Mouse (Mus musculus): ENCODE measurements at regions not wholly inside any gene's neighbourhood (a gene's known extent, or its start where the extent isn't known, plus 50 kb on each side); places are given as distances from the start of the nearest gene placed in this dataset.

- WGBS, result 69% methylated on average over 9 of the region's 9 CpGs
- no peak overlapping the region for H3K9ac ChIP-seq (ENCODE audit: low read length)
- H3K27me3 ChIP-seq (ENCODE audit: control insufficient read depth, insufficient read depth, low read length), result no peaks in the 10 kb centered on the region
- peaks cover 2% of the 10 kb centered on the region; the same call in 1 of the 2 replicates for H3K4me1 ChIP-seq (ENCODE audit: control insufficient read depth, insufficient read depth, low read length)
- H3K9me3 ChIP-seq (replicated peaks; ENCODE audit: control insufficient read depth, low read length), result no peaks in the 10 kb centered on the region
- H3K36me3 ChIP-seq (ENCODE audit: control insufficient read depth, insufficient read depth), result no peaks in the 10 kb centered on the region
- H3K4me3 ChIP-seq (ENCODE audit: low read length), result no peak overlapping the region
- H3K4me2 ChIP-seq (ENCODE audit: low read depth, low read length), result no peak overlapping the region
- H3K27ac ChIP-seq (ENCODE audit: low read length), result no peak overlapping the region
- no peak for ATAC-seq (replicated peaks; ENCODE audit: extremely low read depth, insufficient read depth, low FRiP score)
Measured at GRCm38 (mm10) chr11:65469762-65470741, 200.3 kb upstream of the Myocd start.

DNA sequence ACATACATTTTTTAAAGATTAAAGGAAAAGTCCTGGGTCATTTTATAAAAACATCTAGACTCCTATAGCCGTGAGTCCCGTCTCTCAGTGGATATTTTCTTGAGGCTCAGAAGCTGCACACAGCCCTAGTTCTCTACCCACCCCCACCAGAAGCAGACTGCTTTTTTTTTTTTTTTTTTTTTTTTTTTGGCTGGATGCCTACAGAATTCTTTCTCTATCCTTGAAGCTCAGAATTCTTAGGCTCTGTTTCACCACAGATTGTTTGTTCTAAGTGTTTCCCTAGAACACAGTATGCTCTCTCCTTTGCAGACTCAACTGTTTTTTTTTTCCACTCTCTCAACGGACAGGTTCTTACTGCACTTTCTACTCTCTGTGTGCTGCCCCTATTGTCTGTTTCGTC lies 191.3 kb upstream of the Myocd start:
- no peak overlapping the region; the same call in 1 of the 2 replicates for H3K27ac ChIP-seq (ENCODE audit: low read length)
- 39% methylated on average over 4 of the region's 4 CpGs for WGBS

DNA sequence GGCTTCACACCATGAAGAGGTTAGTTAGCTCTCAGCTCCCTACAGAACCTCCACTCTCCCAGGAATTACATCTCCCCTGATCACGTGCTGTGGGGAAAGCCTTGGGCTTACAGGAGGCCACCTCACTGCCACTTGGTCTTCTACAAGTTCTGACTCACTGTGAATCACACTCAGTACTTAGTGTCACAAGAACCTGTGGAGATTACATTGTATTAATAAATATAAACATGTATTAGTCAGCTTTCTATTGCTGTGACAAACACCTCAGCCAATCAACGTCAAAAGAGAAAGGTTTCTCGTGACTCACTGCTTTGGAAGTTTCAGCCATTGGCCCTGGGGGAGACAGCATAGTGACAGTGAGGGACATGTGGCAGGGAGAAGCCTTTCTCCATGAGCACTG lies 178.6 kb upstream of the Myocd start:
- Histone ChIP-seq H3K27me3 (ENCODE audit: control insufficient read depth, insufficient read depth, low read length) (no peaks in the 10 kb centered on the region), H3K4me2 (ENCODE audit: low read depth, low read length) (no peak overlapping the region), H3K4me3 (ENCODE audit: low read length) (no peak overlapping the region), H3K4me1 (ENCODE audit: control insufficient read depth, insufficient read depth, low read length) (no peaks in the 10 kb centered on the region), H3K36me3 (ENCODE audit: control insufficient read depth, insufficient read depth) (no peaks in the 10 kb centered on the region), H3K27ac (ENCODE audit: low read length) (no peak overlapping the region), H3K9me3 (replicated peaks; ENCODE audit: control insufficient read depth, low read length) (no peaks in the 10 kb centered on the region), H3K9ac (ENCODE audit: low read length) (no peak overlapping the region)
- ATAC-seq (replicated peaks; ENCODE audit: extremely low read depth, insufficient read depth, low FRiP score), result no peak
- 81% methylated on average over 3 of the region's 3 CpGs for WGBS

More for the DNA sequence above, 191.3 kb upstream of the Myocd start:
- no peak overlapping the region for H3K4me3 ChIP-seq (ENCODE audit: low read length)
- H3K9ac ChIP-seq (ENCODE audit: low read length), result no peak overlapping the region
- 0 out of 2 replicates have a peak, but pooled peaks cover 3% of the 10 kb centered on the region for H3K9me3 ChIP-seq (replicated peaks; ENCODE audit: control insufficient read depth, low read length)
- H3K4me1 ChIP-seq (ENCODE audit: control insufficient read depth, insufficient read depth, low read length), result peaks cover 7% of the 10 kb centered on the region
- H3K36me3 ChIP-seq (ENCODE audit: control insufficient read depth, insufficient read depth), result no peaks in the 10 kb centered on the region
- H3K4me2 ChIP-seq (ENCODE audit: low read depth, low read length), result no peak overlapping the region
- ATAC-seq (replicated peaks; ENCODE audit: extremely low read depth, insufficient read depth, low FRiP score), result no peak
- H3K27me3 ChIP-seq (ENCODE audit: control insufficient read depth, insufficient read depth, low read length), result no peaks in the 10 kb centered on the region

DNA sequence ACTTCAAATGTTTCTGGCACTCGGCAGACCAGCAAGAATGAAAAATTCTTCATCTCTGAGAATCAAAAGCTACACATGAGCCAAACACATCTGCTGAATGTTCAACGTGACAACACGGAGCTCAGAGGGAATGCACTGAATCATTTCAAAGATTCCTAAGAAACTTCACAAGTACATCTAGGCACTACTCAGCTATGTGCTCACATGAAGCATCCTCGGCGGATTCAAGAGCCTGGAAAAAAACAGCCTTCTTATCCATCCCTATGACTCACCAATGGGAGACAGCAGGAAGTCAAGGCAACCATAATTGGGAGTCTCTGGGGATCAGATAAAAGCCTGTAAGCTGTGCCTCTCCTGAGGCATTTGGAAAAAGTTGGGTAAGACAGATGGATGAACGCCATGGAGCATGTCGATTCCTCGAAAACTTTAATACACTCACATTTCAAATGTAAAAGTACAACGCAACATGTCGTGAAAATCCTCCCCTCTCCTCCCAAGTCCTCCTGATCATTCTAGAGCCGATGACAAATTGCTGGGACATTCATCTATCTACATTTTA lies 173.8 kb upstream of the Myocd start:
- 75% methylated on average over 11 of the region's 11 CpGs for WGBS
- no peak for ATAC-seq (replicated peaks; ENCODE audit: extremely low read depth, insufficient read depth, low FRiP score)

GRCm38 (mm10) chr11:65435699-65436161 lies 165.9 kb upstream of the Myocd start:
- no peak for ATAC-seq (replicated peaks; ENCODE audit: extremely low read depth, insufficient read depth, low FRiP score)
- no peak overlapping the region for H3K4me3 ChIP-seq (ENCODE audit: low read length)
- H3K27ac ChIP-seq (ENCODE audit: low read length), result no peak overlapping the region
- H3K4me2 ChIP-seq (ENCODE audit: low read depth, low read length), result no peak overlapping the region
- no peak overlapping the region for H3K9ac ChIP-seq (ENCODE audit: low read length)
- 79% methylated on average over 4 of the region's 4 CpGs for WGBS
- no peaks in the 10 kb centered on the region for H3K36me3 ChIP-seq (ENCODE audit: control insufficient read depth, insufficient read depth)
- no peaks in the 10 kb centered on the region for H3K9me3 ChIP-seq (replicated peaks; ENCODE audit: control insufficient read depth, low read length)
- H3K27me3 ChIP-seq (ENCODE audit: control insufficient read depth, insufficient read depth, low read length), result no peaks in the 10 kb centered on the region
- peaks cover 4% of the 10 kb centered on the region; the same call in 1 of the 2 replicates for H3K4me1 ChIP-seq (ENCODE audit: control insufficient read depth, insufficient read depth, low read length)

More for the DNA sequence above, 173.8 kb upstream of the Myocd start:
- H3K27ac ChIP-seq (ENCODE audit: low read length), result no peak overlapping the region
- no peak overlapping the region for H3K4me2 ChIP-seq (ENCODE audit: low read depth, low read length)
- no peaks in the 10 kb centered on the region for H3K9me3 ChIP-seq (replicated peaks; ENCODE audit: control insufficient read depth, low read length)
- no peaks in the 10 kb centered on the region for H3K36me3 ChIP-seq (ENCODE audit: control insufficient read depth, insufficient read depth)
- no peak overlapping the region for H3K9ac ChIP-seq (ENCODE audit: low read length)
- H3K4me1 ChIP-seq (ENCODE audit: control insufficient read depth, insufficient read depth, low read length), result no peaks in the 10 kb centered on the region
- H3K4me3 ChIP-seq (ENCODE audit: low read length), result no peak overlapping the region
- no peaks in the 10 kb centered on the region for H3K27me3 ChIP-seq (ENCODE audit: control insufficient read depth, insufficient read depth, low read length)

GRCm38 (mm10) chr11:65421889-65422288 lies 152.1 kb upstream of the Myocd start:
- H3K4me1 ChIP-seq (ENCODE audit: control insufficient read depth, insufficient read depth, low read length), result peaks cover 9% of the 10 kb centered on the region; the same call in 1 of the 2 replicates
- 4% methylated on average over 1 of the region's 1 CpGs for WGBS
- H3K27me3 ChIP-seq (ENCODE audit: control insufficient read depth, insufficient read depth, low read length), result no peaks in the 10 kb centered on the region
- H3K36me3 ChIP-seq (ENCODE audit: control insufficient read depth, insufficient read depth), result no peaks in the 10 kb centered on the region
- H3K9ac ChIP-seq (ENCODE audit: low read length), result no peak overlapping the region
- peak overlapping the region; percentile 7; the same call in 1 of the 2 replicates for H3K4me2 ChIP-seq (ENCODE audit: low read depth, low read length)
- H3K9me3 ChIP-seq (replicated peaks; ENCODE audit: control insufficient read depth, low read length), result no peaks in the 10 kb centered on the region
- peak overlapping the region; percentile 43 for H3K27ac ChIP-seq (ENCODE audit: low read length)
- H3K4me3 ChIP-seq (ENCODE audit: low read length), result no peak overlapping the region
- peak; percentile 78 for ATAC-seq (replicated peaks; ENCODE audit: extremely low read depth, insufficient read depth, low FRiP score)

- 44% methylated on average over 1 of the region's 1 CpGs for WGBS
- no peak overlapping the region for H3K9ac ChIP-seq (ENCODE audit: low read length)
- no peaks in the 10 kb centered on the region for H3K27me3 ChIP-seq (ENCODE audit: control insufficient read depth, insufficient read depth, low read length)
- H3K36me3 ChIP-seq (ENCODE audit: control insufficient read depth, insufficient read depth), result no peaks in the 10 kb centered on the region
- H3K27ac ChIP-seq (ENCODE audit: low read length), result no peak overlapping the region
- no peak overlapping the region for H3K4me3 ChIP-seq (ENCODE audit: low read length)
- H3K4me2 ChIP-seq (ENCODE audit: low read depth, low read length), result no peak overlapping the region
- H3K4me1 ChIP-seq (ENCODE audit: control insufficient read depth, insufficient read depth, low read length), result peaks cover 3% of the 10 kb centered on the region
- H3K9me3 ChIP-seq (replicated peaks; ENCODE audit: control insufficient read depth, low read length), result peaks cover 5% of the 10 kb centered on the region; the same call in 1 of the 2 replicates
- ATAC-seq (replicated peaks; ENCODE audit: extremely low read depth, insufficient read depth, low FRiP score), result no peak
Measured at GRCm38 (mm10) chr11:65408621-65409020, 138.8 kb upstream of the Myocd start.

GRCm38 (mm10) chr11:65402460-65403154 lies 132.8 kb upstream of the Myocd start:
- H3K9me3 ChIP-seq (replicated peaks; ENCODE audit: control insufficient read depth, low read length), result no peaks in the 10 kb centered on the region; the same call in 1 of the 2 replicates
- no peak for ATAC-seq (replicated peaks; ENCODE audit: extremely low read depth, insufficient read depth, low FRiP score)

More at GRCm38 (mm10) chr11:65402460-65403154, 132.8 kb upstream of the Myocd start:
- Histone ChIP-seq H3K9ac (ENCODE audit: low read length) (no peak overlapping the region), H3K27ac (ENCODE audit: low read length) (no peak overlapping the region), H3K36me3 (ENCODE audit: control insufficient read depth, insufficient read depth) (no peaks in the 10 kb centered on the region), H3K27me3 (ENCODE audit: control insufficient read depth, insufficient read depth, low read length) (no peaks in the 10 kb centered on the region; the same call in 1 of the 2 replicates), H3K4me3 (ENCODE audit: low read length) (no peak overlapping the region), H3K4me1 (ENCODE audit: control insufficient read depth, insufficient read depth, low read length) (no peaks in the 10 kb centered on the region), H3K4me2 (ENCODE audit: low read depth, low read length) (no peak overlapping the region)
- WGBS, result 71% methylated on average over 12 of the region's 12 CpGs
